Mouse (Mus musculus): ENCODE measurements around the gene Ccdc174.
"Not testable (repeated sequence)": the region's sequence is repeated elsewhere in the genome, so short reads cannot be mapped to it uniquely, and the experiment has no call there.

Ccdc174 gene

GRCm38 (mm10) chr6:91877885-91878651, at the start of gene Ccdc174:
Gene Ccdc174, plus strand, starts transcription at chr6:91878053.
- peak; percentile 97 for DNase-seq (ENCODE audit: low read depth)

- DNase-seq (ENCODE audit: low read depth), result no peak
These were observed 44.9 kb upstream of the Ccdc174 start for GRCm38 (mm10) chr6:91832863-91833440.

- peak; percentile 47 for DNase-seq (ENCODE audit: low read depth)
These were observed 38.6 kb upstream of the Ccdc174 start for GRCm38 (mm10) chr6:91839010-91839871.

GRCm38 (mm10) chr6:91842897-91843627, 34.8 kb upstream of the Ccdc174 start:
- no peak for DNase-seq (ENCODE audit: low read depth)

- DNase-seq (ENCODE audit: low read depth), result no peak
These were observed 34.2 kb upstream of the Ccdc174 start for GRCm38 (mm10) chr6:91843628-91844153.

- peak; percentile 36 for DNase-seq (ENCODE audit: low read depth)
These were observed 25.3 kb upstream of the Ccdc174 start for GRCm38 (mm10) chr6:91852550-91852949.

GRCm38 (mm10) chr6:91858339-91858738, 19.5 kb upstream of the Ccdc174 start:
- no peak for DNase-seq (ENCODE audit: low read depth)

GRCm38 (mm10) chr6:91862848-91863247, 15.0 kb upstream of the Ccdc174 start:
- DNase-seq (ENCODE audit: low read depth), result no peak

- DNase-seq (ENCODE audit: low read depth), result peak; percentile 23
These were observed 13.3 kb upstream of the Ccdc174 start for GRCm38 (mm10) chr6:91864595-91864994.

GRCm38 (mm10) chr6:91865601-91866000, 12.3 kb upstream of the Ccdc174 start:
- peak; percentile 11 for DNase-seq (ENCODE audit: low read depth)

- no peak for DNase-seq (ENCODE audit: low read depth)
These were observed 9.8 kb upstream of the Ccdc174 start for GRCm38 (mm10) chr6:91868091-91868490.

GRCm38 (mm10) chr6:91872781-91873180, 5.1 kb upstream of the Ccdc174 start:
- no peak for DNase-seq (ENCODE audit: low read depth)

GRCm38 (mm10) chr6:91883859-91884258, 6.0 kb downstream of the Ccdc174 start:
- no peak for DNase-seq (ENCODE audit: low read depth)

- DNase-seq (ENCODE audit: low read depth), result no peak
These were observed 11.5 kb downstream of the Ccdc174 start for GRCm38 (mm10) chr6:91889255-91889906.

GRCm38 (mm10) chr6:91890615-91891014, 12.8 kb downstream of the Ccdc174 start:
- DNase-seq (ENCODE audit: low read depth), result no peak

- no peak for DNase-seq (ENCODE audit: low read depth)
These were observed 13.9 kb downstream of the Ccdc174 start for GRCm38 (mm10) chr6:91891776-91892175.

GRCm38 (mm10) chr6:91896783-91897182, 18.9 kb downstream of the Ccdc174 start:
- no peak for DNase-seq (ENCODE audit: low read depth)

- peak; percentile 80 for DNase-seq (ENCODE audit: low read depth)
These were observed 23.7 kb downstream of the Ccdc174 start for GRCm38 (mm10) chr6:91901505-91901904.

GRCm38 (mm10) chr6:91902509-91902908, 24.7 kb downstream of the Ccdc174 start, which contains the start of gene 4930590J08Rik:
Gene 4930590J08Rik, plus strand, starts transcription at chr6:91902809.
- not testable (repeated sequence) for DNase-seq (ENCODE audit: low read depth)

GRCm38 (mm10) chr6:91914011-91914410, 36.2 kb downstream of the Ccdc174 start:
- no peak for DNase-seq (ENCODE audit: low read depth)

GRCm38 (mm10) chr6:91917286-91917685, 39.4 kb downstream of the Ccdc174 start:
- DNase-seq (ENCODE audit: low read depth), result no peak
